Mouse (Mus musculus) left cerebral cortex, adult 8-10 months (tissue): ENCODE data around the gene Pet117. TPM values are rescaled to one million over a fixed set of nuclear protein-coding genes. Genes with fewer than 3 reads are reported as not detected.
"Not testable (repeated sequence)": the region's sequence is repeated elsewhere in the genome, so short reads cannot be mapped to it uniquely, and the experiment has no call there.

Source experiments
- DNase-seq, 2 experiments: peaks; one replicate each; pipeline ENCODE4 v3.0.0; 2022; ENCODE audit warnings: low spot score in 2 of 2
- total RNA-seq, 4 experiments: library from RNA; stranded (reverse); gene quantifications; 2 replicates each; pipeline ENCODE4 v1.2.4; 2022

The Pet117 gene
- total RNA-seq, result 10 to 100 TPM in 2 of 4 experiments, 1 to 10 TPM in 2; 6.4 to 10.3 (median 9.2) TPM

DNA sequence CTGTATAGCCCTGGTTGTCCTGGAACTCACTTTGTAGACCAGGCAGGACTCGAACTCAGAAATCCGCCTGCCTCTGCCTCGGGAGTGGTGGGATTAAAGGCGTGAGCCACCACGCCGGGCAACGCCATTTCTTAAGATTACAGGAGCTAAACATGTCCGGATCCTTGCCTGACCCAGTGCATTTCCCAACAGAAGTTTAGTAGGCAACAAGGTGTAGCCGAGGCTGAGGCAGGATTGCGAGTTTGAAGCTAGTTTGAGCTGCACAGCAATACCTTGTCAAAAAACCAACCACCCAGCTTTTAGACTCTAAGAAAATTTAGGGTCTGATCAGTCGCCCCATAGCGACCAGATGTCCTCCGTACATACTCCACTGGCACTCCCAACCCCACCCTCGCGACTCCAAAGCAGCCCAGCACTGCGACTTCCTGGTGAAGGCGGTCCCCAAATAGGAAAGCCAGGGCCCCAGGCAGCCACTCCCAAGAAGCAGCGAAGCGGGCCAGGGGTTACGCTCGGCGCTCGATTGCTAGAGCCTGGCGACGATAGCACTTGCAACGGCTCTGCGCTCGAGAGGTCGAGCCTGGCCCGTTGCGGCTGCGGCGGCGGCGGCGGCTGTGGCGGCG, at the start of gene Pet117, which contains the start of gene Kat14:
Gene Pet117 (plus strand): TSS at position 597 of the 620 bp plus-strand sequence.
Gene Kat14 (plus strand): TSS at position 584 of the 620 bp plus-strand sequence.
- DNase-seq, result peak; percentile 88 to 90

DNA sequence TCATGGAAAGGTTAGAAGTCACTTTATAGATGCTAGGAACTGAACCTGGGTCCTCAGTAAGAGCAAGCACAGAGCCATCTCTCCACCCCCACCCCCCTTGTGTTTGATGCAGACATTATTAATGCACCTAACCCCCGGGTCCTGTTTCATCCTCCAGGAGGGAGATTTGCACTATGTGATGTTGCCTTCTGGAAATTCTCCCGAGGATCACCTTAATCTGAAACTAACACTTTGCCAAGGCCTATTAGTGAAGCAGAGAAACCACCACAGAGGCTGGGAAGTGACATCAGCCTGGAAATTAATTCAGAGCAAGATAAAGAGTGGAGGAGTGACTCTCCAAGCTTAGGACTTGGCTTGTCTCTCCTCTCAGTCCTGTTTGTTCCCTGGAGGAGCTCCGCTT, 44.6 kb upstream of the Pet117 start:
- no peak for DNase-seq

DNA sequence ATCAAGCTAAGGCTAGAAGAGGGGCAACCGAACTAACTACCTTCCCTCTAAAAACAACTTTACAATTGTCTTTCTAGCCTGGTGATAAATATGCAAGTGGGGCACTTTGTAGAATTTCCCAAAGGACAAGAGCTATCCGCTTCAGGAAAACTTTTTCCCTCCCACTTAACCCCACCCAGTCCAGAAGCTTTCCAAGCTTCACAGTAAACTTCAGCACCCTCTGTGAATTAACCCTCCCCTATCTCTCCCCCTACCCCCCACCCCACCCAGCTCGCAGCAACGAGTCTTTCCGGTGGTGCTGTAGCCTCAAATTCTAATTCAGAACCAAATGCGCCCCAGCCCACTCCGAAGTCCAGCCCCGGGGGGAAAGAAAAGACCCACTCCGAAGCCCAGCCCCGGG, 39.3 kb upstream of the Pet117 start:
- no peak for DNase-seq

DNA sequence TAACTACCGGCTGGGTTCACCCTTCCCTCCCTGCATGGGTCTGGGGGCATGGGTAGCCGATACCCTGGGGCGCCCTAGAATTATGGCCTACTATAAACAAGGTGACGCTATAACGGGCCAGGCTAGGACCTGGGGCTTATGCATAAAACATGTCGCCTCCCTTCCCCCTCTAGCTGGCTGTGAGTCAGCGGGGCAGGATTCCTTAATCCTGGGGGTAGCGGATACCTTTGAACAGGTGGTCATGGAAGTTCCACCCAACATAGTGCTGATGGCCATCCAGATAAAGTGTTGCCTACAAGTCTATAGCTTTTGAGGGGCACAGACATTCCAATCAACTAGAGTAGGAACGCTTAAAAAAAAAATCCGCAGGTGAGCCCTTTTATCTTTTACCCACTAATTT, 38.9 kb upstream of the Pet117 start:
- DNase-seq, result no peak

DNA sequence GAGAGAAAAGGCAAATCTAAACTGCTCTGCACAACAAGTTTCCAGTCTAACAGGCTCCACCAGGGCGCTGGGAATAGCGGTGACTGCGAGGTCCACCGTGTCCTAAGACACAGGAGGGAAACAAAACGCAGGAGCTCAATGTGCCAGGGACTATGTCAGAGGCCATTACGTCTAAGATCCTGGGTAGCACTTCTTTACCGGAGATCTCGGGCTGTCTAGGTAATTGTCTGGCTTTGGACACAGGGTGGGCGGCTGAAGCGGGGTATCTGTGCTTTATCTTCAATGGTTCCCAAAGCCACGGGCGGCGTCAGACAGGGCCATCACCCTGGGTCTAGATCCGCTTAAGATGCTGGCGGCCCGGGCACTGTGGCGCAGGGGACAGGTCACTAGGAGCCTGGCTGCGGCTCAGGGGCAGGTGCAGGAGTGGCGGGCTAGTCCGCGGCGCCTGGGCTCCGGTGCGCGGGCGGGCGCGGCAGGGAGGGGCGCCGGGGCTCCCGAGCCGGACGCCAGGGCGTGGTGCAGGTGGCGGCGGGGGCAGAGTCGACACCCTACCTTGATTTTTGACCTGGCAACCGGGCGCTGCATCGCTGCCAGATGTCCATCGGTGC, 38.3 kb upstream of the Pet117 start:
- DNase-seq, result no peak

DNA sequence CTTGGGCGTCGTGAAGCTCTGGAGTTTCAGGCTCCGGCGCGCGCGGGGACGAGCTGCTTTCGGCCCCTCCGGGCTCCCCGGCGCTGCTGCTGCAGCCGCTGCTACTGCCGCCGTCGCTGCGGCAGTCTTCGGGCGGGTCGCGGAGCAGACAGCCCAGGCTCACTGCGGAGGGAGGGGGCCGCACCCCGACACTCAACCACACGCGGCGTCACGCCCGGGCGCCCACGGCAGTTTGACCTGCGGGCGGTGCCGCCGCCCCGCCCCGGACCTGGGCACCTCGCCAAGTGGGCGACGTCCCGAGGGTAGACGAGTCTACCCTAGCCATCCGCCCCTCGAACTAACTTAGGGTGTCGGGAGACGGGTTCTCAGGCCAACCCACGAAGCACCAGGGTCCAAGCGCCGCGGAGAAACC, 37.8 kb upstream of the Pet117 start:
- no peak for DNase-seq

DNA sequence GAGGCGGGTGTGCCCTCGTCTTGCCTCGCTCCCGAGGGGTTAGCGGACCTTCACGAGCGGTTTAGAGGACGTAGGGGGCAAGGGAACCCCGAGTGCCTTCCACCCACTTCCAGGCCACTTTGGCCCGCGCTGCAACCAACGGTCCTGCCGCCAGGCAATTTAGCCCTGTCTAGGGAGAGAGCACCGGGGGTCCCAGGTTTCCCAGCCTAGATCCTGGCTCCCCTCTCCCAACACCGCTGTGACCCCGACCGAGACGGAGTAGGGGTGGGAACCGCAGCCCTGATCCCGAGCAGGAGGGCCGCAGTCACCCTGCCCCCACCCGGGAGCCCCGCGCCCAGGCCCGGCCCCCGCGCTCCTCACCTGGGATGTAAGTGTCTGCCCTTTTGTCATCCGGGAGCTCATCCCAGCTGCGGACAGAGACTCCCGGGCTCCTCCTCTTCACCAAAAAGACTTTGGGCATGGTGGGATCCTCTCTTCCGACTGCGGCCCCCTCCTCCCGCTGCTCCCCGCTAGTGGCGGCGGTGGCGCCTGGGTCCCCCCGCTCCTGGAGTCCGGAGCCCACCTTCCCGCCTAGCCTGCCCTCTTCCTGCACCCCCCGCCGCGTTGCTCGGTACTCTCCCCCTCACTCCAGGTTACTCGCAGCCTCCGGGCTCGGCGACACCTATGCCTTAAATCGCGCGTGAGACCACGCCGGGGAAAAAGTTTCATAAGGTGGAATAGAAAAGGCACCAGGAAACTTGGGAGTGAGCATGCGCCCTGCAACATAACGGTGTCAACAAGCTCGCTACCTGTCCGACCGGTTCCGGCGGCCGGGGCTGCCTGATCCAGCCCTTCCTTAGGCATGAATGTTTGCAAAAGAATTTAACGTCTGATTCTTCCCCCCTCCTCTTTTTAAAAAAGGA, 37.1 kb upstream of the Pet117 start, which contains the start of gene Ovol2:
Gene Ovol2 (minus strand): TSS at position 746 of the 902 bp plus-strand sequence.
- no peak for DNase-seq

DNA sequence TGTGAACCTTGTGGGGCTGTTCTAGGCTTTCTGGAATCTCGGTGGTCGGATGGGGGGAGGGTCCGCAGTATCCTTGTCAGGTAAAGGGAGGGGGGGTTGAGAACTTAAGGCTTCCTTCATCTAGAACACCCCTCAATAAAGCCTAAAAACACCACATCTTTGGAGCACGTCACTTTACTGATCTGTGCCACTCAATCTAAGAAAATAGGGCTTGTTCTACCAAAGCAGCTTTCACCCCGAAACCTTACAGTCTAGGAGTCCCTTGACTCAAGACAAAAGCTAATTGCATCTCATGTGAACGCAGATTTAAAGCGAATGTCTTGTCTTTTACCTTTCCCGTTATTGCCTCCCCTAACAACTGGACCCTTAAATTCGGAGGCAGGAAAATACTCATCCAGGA, 36.3 kb upstream of the Pet117 start:
- no peak for DNase-seq

DNA sequence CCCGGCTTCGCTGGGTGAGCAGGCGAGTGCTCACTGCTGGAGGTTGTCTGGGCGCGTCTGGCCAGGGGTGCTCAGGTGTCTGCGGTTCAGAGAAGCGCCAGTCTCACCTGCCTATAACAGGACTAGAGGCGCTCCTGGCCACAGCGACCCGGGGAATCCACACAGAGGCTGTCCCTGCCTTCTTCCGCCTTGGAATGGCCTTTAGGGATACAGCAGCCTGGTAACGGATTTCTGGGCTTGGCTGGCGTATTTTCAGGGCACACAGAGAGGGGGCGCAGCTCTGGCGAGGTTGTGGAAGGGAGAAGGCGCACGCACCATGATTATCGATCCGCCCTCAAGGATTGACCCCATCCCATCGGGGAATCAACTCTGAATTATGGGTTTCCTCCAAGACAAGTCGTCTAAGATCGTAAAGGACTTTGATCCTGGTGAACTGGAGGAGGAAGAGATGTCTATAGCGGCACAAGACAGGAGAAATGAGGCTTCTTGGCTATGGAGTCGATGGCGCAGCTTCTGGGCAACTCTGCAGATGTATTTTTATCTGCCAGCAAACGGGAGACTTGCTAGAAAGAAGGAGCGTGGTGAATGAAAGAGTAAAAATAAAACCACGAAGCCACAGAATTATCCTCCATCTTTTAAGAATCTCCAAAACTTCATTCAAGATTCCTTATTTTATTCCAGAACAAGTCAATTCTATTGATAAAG, 35.5 kb upstream of the Pet117 start:
- no peak for DNase-seq

DNA sequence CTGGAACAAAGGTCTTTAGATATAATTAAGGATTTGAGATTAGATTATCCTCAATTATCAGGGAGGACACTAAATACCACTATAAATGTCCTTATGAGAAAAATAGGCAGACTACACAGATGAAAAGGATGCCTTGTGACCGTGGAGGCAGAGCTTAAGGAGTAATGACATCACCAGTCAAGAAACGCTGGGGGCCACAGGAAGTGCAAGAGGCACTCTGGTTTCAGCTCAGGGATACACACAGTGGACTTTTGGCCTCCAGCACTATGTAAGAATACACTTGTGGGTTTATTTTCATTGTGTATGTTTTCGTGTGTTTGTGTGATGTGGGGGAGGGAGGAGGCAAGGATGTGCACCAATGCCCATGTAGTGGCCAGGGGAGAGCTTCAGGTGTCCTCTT, 31.6 kb upstream of the Pet117 start:
- DNase-seq, result no peak

DNA sequence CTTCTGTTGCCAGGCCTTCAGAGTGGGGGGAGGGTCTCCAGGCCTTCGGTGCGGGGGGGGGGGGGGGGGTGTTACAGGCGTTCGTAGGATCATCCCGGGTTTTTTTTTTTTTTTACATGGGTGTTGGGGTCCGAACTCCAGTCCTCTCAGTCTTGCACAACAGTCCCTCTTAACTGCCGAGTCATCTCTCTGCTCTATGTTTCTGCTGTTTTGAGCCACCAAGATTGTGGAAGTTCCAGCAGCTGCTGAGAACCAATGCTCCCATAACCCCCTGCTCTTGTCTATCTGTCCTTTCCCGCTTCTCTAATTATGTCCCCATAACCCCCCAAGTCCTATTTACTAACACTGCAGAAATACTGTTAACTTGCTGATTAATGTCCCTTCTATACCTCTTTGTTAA, 31.1 kb upstream of the Pet117 start:
- no peak for DNase-seq

DNA sequence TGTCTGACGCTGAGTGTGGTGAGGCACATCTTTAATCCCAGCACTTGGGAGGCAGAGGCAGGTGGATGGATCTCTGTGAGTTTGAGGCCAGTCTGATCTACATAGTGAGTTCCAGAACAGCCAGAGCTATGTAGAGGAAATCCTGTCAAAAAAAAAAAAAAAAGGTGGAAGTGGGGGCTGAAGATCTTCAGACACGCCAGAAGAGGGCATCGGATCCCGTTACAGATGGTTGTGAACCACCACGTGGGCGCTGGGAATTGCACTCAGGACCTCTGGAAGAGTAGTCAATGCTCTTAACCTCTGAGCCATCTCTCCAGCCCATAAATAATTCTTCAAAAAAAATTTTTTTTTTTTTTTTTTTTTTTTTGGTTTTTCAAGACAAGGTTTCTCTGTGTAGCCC, 30.6 kb upstream of the Pet117 start:
- DNase-seq, result not testable (repeated sequence)

DNA sequence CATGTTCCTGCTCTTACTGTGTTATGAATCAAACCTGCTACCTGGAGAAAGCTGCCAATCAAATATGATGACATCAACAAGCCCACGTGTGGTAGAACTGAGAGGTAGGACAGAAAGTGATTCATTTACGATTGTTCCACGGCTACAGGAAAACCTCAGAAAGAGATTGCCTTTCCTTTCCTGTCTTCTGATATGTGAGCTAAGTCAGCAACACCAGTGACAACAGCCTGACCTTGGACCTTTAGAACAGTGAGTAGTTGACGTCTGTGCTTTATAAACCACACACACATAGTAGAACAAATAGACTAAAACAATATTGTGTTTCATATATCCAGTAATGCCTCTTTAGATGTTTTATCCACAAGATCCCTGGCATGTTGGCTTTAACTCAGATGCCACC, 25.6 kb upstream of the Pet117 start:
- DNase-seq, result no peak

DNA sequence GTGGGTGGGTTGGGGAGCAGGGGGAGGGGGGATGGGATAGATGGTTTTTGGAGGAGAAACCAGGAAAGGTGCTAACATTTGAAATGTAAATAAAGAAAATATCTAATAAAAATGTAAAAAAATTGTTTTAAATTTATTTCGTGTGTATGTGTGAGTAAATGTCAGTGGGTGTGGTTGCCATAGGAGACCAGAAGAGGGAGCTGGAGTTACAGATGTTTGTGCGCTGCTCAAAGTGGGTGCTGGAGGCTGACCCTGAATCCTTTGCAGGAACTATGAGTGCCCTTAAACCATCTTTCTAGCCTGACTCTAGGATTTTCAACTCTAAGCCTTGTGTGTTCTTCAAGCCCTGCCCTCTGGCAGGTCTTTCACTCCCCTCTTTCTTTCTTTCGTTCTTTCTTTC, 20.3 kb upstream of the Pet117 start:
- no peak for DNase-seq

DNA sequence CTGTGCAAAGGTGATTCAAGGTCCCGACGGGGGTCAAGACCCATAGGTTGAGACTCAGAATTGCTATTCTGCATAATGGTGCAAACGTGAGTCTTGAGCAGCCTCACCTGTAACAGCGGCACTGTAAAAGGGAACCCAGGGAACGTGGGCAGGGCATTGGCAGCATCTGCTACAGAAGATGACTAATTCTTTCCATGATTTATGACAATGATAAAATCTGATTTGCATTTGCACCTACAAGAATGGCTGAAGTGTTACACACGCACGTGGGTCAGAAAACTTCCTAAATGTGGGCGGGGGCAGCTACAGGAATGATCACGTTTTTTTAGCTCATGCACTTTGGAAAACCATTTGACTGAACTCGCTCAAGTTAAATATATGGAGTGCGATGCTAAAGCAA, 16.0 kb upstream of the Pet117 start:
- DNase-seq, result peak in 1 of 2 experiments; percentile 59

DNA sequence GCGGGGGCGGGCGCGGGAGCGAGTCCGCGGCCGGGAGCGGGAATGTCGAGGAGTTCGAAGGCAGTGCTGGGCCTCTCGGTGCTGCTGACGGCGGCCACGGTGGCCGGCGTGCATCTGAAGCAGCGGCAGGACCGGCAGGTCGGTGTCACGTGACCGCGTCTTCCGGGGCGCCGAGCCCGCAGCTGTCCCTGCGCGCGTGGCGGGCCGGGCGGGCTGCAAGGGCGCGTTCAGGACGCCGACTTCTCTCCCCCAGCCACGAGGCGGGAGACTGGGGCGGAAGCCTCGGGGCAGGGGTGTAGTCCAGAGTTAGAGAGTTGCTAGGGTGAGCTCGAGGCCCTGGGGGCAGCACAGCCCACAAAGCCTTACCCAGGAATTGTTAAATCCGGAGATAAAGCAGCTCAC, 225 bp downstream of the Pet117 start:
- DNase-seq, result peak in 1 of 2 experiments; percentile 68

DNA sequence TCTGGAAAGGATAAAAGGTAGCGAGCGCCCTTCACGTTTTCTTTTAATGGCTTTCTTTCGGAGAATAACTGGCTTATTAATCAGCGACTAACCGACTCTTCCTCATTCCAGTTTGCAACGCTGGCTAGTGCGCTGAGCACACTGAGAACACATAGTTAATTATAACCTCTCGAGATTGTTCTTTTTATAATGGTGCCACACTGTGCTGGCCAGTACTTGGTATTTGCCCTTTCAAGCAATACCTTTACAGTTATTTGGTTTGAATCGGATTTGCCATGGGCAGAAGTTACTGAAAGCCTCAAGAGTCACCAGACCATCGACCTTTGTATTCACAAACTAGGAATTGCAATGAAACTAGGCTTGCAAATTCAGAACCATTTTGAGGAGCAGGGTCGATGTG, 715 bp downstream of the Pet117 start:
- no peak for DNase-seq

DNA sequence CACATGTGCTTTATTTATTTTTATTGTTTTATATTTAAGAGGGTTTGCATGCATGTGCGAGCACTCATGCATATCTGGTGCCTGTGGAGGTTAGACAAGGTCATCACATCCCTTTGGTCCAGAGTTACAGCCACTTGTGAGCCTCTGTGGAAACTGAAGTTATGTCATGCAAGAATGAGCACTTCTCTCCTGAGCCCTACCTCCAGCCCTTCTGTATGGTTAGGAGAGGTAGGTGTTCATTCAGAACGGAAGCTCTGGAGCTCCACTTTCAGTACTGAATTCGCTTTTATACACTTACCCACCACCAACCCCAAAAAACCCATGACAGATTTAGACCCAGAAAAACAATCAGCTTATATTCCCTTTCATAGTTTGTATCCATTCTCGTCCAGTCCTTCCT, 2.8 kb downstream of the Pet117 start:
- DNase-seq, result no peak

DNA sequence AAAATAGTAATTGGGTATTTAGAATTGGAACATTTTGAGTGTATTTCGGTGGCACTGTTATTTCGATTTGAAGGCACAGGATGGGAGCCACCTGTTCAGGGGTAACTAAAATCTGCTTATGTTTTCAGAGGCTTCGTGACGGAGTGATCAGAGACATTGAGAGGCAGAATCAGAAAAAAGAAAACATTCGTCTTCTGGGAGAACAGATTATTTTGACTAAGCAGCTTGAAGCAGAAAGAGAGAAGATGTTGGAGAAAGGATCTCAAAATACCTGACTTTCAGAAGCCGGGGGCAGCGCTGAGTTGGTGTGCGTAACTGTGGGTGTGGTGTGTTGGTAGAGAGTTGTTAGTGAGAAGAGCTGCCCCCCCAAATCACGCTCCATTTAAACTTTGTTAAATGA, 4.3 kb downstream of the Pet117 start:
- peak in 1 of 2 experiments; percentile 46 for DNase-seq

DNA sequence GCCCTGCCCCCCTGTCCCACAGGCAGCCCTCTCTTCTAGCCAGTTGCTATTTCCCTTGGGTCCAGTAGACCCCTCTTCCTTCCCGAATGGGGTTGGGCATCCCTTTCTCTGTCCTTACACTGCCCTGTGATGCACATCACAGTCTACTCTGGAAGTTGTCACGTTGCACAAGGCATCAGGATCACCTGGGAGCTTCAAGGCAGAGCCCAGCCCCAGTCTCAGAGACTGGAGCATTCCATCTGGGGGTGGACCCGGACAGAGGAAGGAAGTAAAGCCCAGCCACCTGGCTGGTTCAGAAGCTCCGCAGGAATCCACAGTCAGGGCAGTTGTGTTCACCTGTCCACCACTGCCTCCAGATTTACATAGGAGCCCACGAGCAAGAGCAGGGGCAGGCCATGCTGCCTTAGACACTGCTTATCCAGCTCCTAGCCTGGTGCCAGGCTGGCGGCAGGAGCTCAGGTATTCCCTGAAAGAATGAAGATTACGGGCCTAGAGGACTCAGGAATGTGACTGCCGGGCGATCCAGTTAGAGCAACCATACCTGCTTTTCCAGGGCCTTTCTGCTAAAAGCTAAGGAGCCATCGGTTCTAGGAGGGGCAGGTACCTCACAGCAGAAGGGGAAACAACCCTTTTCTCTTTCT, 6.4 kb downstream of the Pet117 start:
- no peak for DNase-seq

DNA sequence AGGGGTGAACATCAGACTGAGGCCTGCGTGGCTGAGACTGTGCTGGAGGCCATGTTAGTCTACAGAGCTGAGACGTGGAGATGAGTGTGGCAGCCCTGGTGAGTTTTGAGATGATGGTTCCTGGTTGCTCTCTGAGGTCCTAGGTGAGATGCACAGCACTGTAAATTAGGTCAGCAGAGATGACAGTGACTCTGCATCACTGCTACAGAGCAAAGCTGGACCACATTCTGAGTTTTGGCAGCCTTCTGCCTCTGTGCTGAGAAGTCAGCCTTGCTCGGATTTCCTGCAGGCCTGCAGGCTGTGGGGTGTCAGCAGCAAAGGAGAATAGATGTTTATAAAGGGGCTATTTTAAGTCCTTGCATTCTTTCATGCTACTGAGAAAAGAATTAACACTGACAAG, 12.5 kb downstream of the Pet117 start:
- DNase-seq, result no peak
